Comparison of ENCODE assay signal across 12 mouse cellular contexts in the genomic region with DNA sequence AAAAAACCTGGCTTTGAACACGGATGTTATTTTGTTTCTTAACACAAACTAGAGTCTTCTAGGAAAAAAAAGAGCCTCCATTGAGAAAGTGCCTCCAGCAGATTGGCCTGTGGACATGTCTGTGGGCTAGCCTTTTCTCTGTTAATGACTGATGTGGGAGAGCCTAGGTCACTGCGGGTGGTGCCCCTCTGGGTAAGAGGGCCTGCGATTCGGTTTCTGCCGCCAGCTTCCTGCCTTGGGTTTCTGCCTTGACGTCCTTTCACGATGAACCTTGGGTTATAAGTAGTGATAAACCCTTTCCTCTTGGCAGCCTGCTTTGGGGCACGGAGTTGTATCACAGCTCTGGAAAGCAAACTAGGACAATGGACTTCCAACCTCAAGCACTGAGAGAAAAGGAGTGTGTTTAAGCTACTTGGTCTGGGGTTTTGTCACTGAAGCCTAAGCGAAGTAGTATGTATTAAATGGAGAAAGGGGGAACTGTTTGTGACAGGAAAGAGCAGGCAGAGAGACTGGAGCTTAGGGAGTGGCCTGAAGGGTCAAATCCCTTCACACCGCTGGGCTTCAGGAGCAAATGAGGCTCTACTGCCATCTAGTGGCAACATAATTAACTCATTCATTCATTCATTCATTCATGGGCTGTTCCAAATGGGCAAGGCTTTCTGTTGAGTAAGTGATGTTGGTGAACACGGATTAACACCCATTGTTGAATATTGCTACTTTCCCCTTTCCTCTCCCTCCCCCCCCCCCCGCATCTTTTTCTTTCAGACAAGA. TPM values are rescaled to one million over a fixed set of nuclear protein-coding genes. Genes with fewer than 3 reads are reported as not detected.
DNase-seq lines count a peak whose midpoint lies in the region; ATAC-seq and TF ChIP-seq lines count a peak whose summit lies in the region.
"Had no signal": no experiment of that assay in that cellular context is flagged by ENCODE, and none has a peak within 500 bp of the region (broad histone marks: within the 10 kb centered on the region; RNA-seq: fewer than 3 reads in every experiment).

No protein-coding gene starts in this region.

- no peaks in the 10 kb centered on the region for H3K36me3 ChIP-seq in intestine, postnatal 0 days (ENCODE audit: control insufficient read depth, insufficient read depth)
- H3K36me3 ChIP-seq in intestine, embryonic 15.5 days: no peaks in the 10 kb centered on the region
- H3K36me3 ChIP-seq: embryonic facial prominence, embryonic 15.5 days; heart, embryonic 13.5 days had no signal

- H3K9me3 ChIP-seq in intestine, postnatal 0 days (ENCODE audit: control insufficient read depth): no peaks in the 10 kb centered on the region
- no peaks in the 10 kb centered on the region for H3K9me3 ChIP-seq in intestine, embryonic 15.5 days
- H3K9me3 ChIP-seq: embryonic facial prominence, embryonic 15.5 days; heart, embryonic 13.5 days had no signal

- no peaks in the 10 kb centered on the region for H3K27me3 ChIP-seq in intestine, postnatal 0 days (replicated peaks; ENCODE audit: control insufficient read depth, insufficient read depth, low read length)
- no peaks in the 10 kb centered on the region for H3K27me3 ChIP-seq in intestine, embryonic 15.5 days (replicated peaks)
- H3K27me3 ChIP-seq: embryonic facial prominence, embryonic 15.5 days; heart, embryonic 13.5 days had no signal

- H3K9ac ChIP-seq in intestine, postnatal 0 days (ENCODE audit: low read depth, low read length): no peak overlapping the region
- H3K9ac ChIP-seq in intestine, embryonic 15.5 days: no peak overlapping the region
- H3K9ac ChIP-seq: embryonic facial prominence, embryonic 15.5 days; heart, embryonic 13.5 days had no signal

- peak; percentile 77 for TF ChIP-seq CTCF in intestine, postnatal 0 days (IDR thresholded peaks at IDR 0.05; ENCODE audit: low read depth)

- H3K27ac ChIP-seq in intestine, postnatal 0 days (ENCODE audit: low read depth, low read length): no peak overlapping the region
- no peak overlapping the region for H3K27ac ChIP-seq in intestine, embryonic 15.5 days
- H3K27ac ChIP-seq: embryonic facial prominence, embryonic 15.5 days; heart, embryonic 13.5 days had no signal

- H3K4me3 ChIP-seq in intestine, postnatal 0 days (ENCODE audit: low read depth, low read length): no peak overlapping the region
- H3K4me3 ChIP-seq in intestine, embryonic 15.5 days (replicated peaks): no peak overlapping the region
- H3K4me3 ChIP-seq: embryonic facial prominence, embryonic 15.5 days; heart, embryonic 13.5 days had no signal

- H3K4me1 ChIP-seq in intestine, postnatal 0 days (replicated peaks; ENCODE audit: control insufficient read depth, insufficient read depth, low read length): no peaks in the 10 kb centered on the region
- H3K4me1 ChIP-seq in intestine, embryonic 15.5 days (replicated peaks): peaks cover 15% of the 10 kb centered on the region; the same call in 1 of the 2 replicates

- H3K4me2 ChIP-seq in intestine, postnatal 0 days (replicated peaks; ENCODE audit: low read depth): no peak overlapping the region
- no peak overlapping the region for H3K4me2 ChIP-seq in intestine, embryonic 15.5 days (replicated peaks)
- H3K4me2 ChIP-seq: embryonic facial prominence, embryonic 15.5 days; heart, embryonic 13.5 days had no signal

- 70% methylated on average over 12 of the region's 12 CpGs for WGBS in intestine, postnatal 0 days
- WGBS in intestine, embryonic 15.5 days: 67% methylated on average over 12 of the region's 12 CpGs

- peak; percentile 12 for DNase-seq in thymus, postnatal 4 days
- no peak for DNase-seq in thymus, adult 18-20 months
- peak; percentile 78 for DNase-seq in embryo, embryonic 10 days (ENCODE audit: low spot score)
- DNase-seq in testis, postnatal 10 days (ENCODE audit: low spot score): peak; percentile 32
- DNase-seq in frontal cortex, postnatal 36 days (ENCODE audit: low spot score in 2 of 2): no peak
- DNase-seq in right cerebral cortex, postnatal 14 days: no peak
- DNase-seq: adrenal gland, adult 2 months; lung, postnatal 10 days had no signal

- ATAC-seq in intestine, postnatal 0 days: no peak
- ATAC-seq in intestine, embryonic 15.5 days: no peak

RNA-seq across cellular contexts. Expression of gene Lta4h, which starts 23.9 kb away (rescaled TPM):
- 246 and 259 TPM in 2 replicates for polyA plus RNA-seq in intestine, postnatal 0 days (2015; fragmentation: Nextera tagmentation; extraction: Ambion mirVana)
- 299 and 320 TPM in 2 replicates for polyA plus RNA-seq in intestine, embryonic 15.5 days (2015; fragmentation: Nextera tagmentation; extraction: Ambion mirVana)

RNA-seq across cellular contexts. Expression of gene Hal, which starts 59.2 kb away (rescaled TPM):
- 5.1 and 6.4 TPM in 2 replicates for polyA plus RNA-seq in intestine, postnatal 0 days (2015; fragmentation: Nextera tagmentation; extraction: Ambion mirVana)
- 0.52 and 0.84 TPM in 2 replicates for polyA plus RNA-seq in intestine, embryonic 15.5 days (2015; fragmentation: Nextera tagmentation; extraction: Ambion mirVana)

Comparison
In these comparisons a context has a peak if more than half of its experiments do, and no peak if none do; other contexts are left out.
1. DNase-seq: peak in thymus, postnatal 4 days (single experiment), embryo, embryonic 10 days (single experiment) and testis, postnatal 10 days (single experiment); none in thymus, adult 18-20 months (0 of 2), frontal cortex, postnatal 36 days (0 of 2) and right cerebral cortex, postnatal 14 days (single experiment).